Mouse (Mus musculus) MEL (cell line): ENCODE measurements around the gene Mob3c. TPM values are rescaled to one million over a fixed set of nuclear protein-coding genes. Genes with fewer than 3 reads are reported as not detected.

ENCODE experiments used
- DNase-seq: peaks from one replicate; pipeline ENCODE4 v3.0.0; 2011; ENCODE audit warnings: low read depth, low spot score
- H3K27ac ChIP-seq: 2 replicates; pipeline ENCODE4 v1.5.1; 2012; ENCODE audit warnings: low read depth, mild to moderate bottlenecking, control low read depth, low read length, moderate library complexity; ENCODE audit not compliant: control insufficient read depth
- H3K27me3 ChIP-seq, 2 experiments: fragments of 150-350 bp in 1 of 2; sonication (generic) in 1 of 2; 2 replicates each; pipeline ENCODE4 v1.6.1; 2012; ENCODE audit warnings: low read length in 2 of 2, mild to moderate bottlenecking in 2 of 2, improper control_type of control experiment in 1 of 2, moderate library complexity in 1 of 2; ENCODE audit not compliant: insufficient read depth in 2 of 2, control insufficient read depth in 1 of 2
- H3K36me3 ChIP-seq, 2 experiments: 2 replicates each; pipeline ENCODE4 v1.6.1; 2012 to 2014; ENCODE audit warnings: low read length in 2 of 2, improper control_type of control experiment in 1 of 2, inconsistent platforms in 1 of 2, mild to moderate bottlenecking in 1 of 2; ENCODE audit not compliant: insufficient read depth in 2 of 2, control insufficient read depth in 1 of 2
- H3K4me1 ChIP-seq, 2 experiments: fragments of 150-350 bp in 1 of 2; sonication (generic) in 1 of 2; 2 replicates each; pipeline ENCODE4 v1.6.1; 2012; ENCODE audit warnings: low read length in 2 of 2, improper control_type of control experiment in 1 of 2, mild to moderate bottlenecking in 1 of 2; ENCODE audit not compliant: insufficient read depth in 2 of 2, control insufficient read depth in 1 of 2
- H3K4me3 ChIP-seq, 2 experiments: fragments of 150-350 bp in 1 of 2; sonication (generic) in 1 of 2; 2 replicates each; pipeline ENCODE4 v1.5.1; 2012; ENCODE audit warnings: low read depth in 2 of 2, low read length in 2 of 2, mild to moderate bottlenecking in 2 of 2, moderate library complexity in 2 of 2, control low read depth in 1 of 2, improper control_type of control experiment in 1 of 2; ENCODE audit not compliant: control insufficient read depth in 1 of 2, insufficient read depth in 1 of 2
- H3K79me2 ChIP-seq: 2 replicates; pipeline ENCODE4 v1.6.1; 2012; ENCODE audit warnings: mild to moderate bottlenecking, low read length, moderate library complexity; ENCODE audit not compliant: control insufficient read depth, poor library complexity, insufficient read depth
- H3K9ac ChIP-seq: 2 replicates; pipeline ENCODE4 v1.6.1; 2012; ENCODE audit warnings: low read depth, mild to moderate bottlenecking, control low read depth, low read length, moderate library complexity; ENCODE audit not compliant: control insufficient read depth, poor library complexity, severe bottlenecking
- H3K9me3 ChIP-seq: fragments of 150-350 bp; sonication (generic); replicated peaks from 2 replicates; pipeline ENCODE4 v1.6.1; 2012; ENCODE audit warnings: mild to moderate bottlenecking, low read length, improper control_type of control experiment, moderate library complexity; ENCODE audit not compliant: insufficient read depth
- BHLHE40 ChIP-seq: IDR thresholded peaks from 2 replicates; pipeline ENCODE4 v1.6.1; 2012; ENCODE audit warnings: low read depth, mild to moderate bottlenecking, inconsistent platforms, low read length, improper control_type of control experiment, borderline replicate concordance
- CHD1 ChIP-seq: IDR thresholded peaks from 2 replicates; pipeline ENCODE4 v1.6.1; 2012; ENCODE audit warnings: low read depth, mild to moderate bottlenecking, inconsistent platforms, low read length, improper control_type of control experiment
- E2F4 ChIP-seq: IDR thresholded peaks from 2 replicates; pipeline ENCODE4 v1.6.1; 2011; ENCODE audit warnings: low read depth, low read length, improper control_type of control experiment, borderline replicate concordance
- EP300 ChIP-seq, 2 experiments: IDR thresholded peaks; 2 replicates each; pipeline ENCODE4 v1.6.1; 2011; ENCODE audit warnings: improper control_type of control experiment in 2 of 2, low read length in 2 of 2, low read depth in 1 of 2, mild to moderate bottlenecking in 1 of 2
- ETS1 ChIP-seq: IDR thresholded peaks from 2 replicates; pipeline ENCODE4 v1.6.1; 2012; ENCODE audit warnings: low read depth, mild to moderate bottlenecking, inconsistent platforms, low read length, improper control_type of control experiment, moderate library complexity
- GABPA ChIP-seq: IDR thresholded peaks from 2 replicates; pipeline ENCODE4 v1.6.1; 2012; ENCODE audit warnings: low read depth, mild to moderate bottlenecking, inconsistent platforms, low read length, improper control_type of control experiment, moderate library complexity
- GATA1 ChIP-seq: IDR thresholded peaks from 2 replicates; pipeline ENCODE4 v1.6.1; 2011; ENCODE audit warnings: low read depth, low read length, improper control_type of control experiment
- JUND ChIP-seq: IDR thresholded peaks from 2 replicates; pipeline ENCODE4 v1.6.1; 2011; ENCODE audit warnings: low read depth, mild to moderate bottlenecking, improper control_type of control experiment, low read length
- MAFK ChIP-seq: IDR thresholded peaks from 2 replicates; pipeline ENCODE4 v1.6.1; 2011; ENCODE audit warnings: low read depth, mild to moderate bottlenecking, low read length, improper control_type of control experiment, borderline replicate concordance
- MAX ChIP-seq: IDR thresholded peaks from 2 replicates; pipeline ENCODE4 v1.6.1; 2011; ENCODE audit warnings: low read length, improper control_type of control experiment
- MAZ ChIP-seq: IDR thresholded peaks from 2 replicates; pipeline ENCODE4 v1.6.1; 2012; ENCODE audit warnings: low read depth, mild to moderate bottlenecking, inconsistent platforms, low read length, improper control_type of control experiment
- MEF2A ChIP-seq: IDR thresholded peaks from 2 replicates; pipeline ENCODE4 v1.6.1; 2014; ENCODE audit warnings: low read depth, mild to moderate bottlenecking, inconsistent platforms, low read length, improper control_type of control experiment; ENCODE audit not compliant: poor library complexity, insufficient replicate concordance, severe bottlenecking; ENCODE audit errors: extremely low read depth
- MXI1 ChIP-seq: IDR thresholded peaks from 2 replicates; pipeline ENCODE4 v1.6.1; 2011; ENCODE audit warnings: mild to moderate bottlenecking, low read depth, low read length, improper control_type of control experiment
- MYB ChIP-seq: IDR thresholded peaks from 2 replicates; pipeline ENCODE4 v1.6.1; 2011; ENCODE audit warnings: mild to moderate bottlenecking, low read depth, low read length, improper control_type of control experiment
- MYC ChIP-seq: IDR thresholded peaks from 2 replicates; pipeline ENCODE4 v1.6.1; 2011; ENCODE audit warnings: low read depth, mild to moderate bottlenecking, low read length, improper control_type of control experiment, moderate library complexity
- POLR2A ChIP-seq, 2 experiments: IDR thresholded peaks; 2 replicates each; pipeline ENCODE4 v1.6.1; 2011 to 2012; ENCODE audit warnings: low read length in 2 of 2, mild to moderate bottlenecking in 2 of 2, control low read depth in 1 of 2, improper control_type of control experiment in 1 of 2, low read depth in 1 of 2, moderate library complexity in 1 of 2; ENCODE audit not compliant: control insufficient read depth in 1 of 2, insufficient read depth in 1 of 2, poor library complexity in 1 of 2
- POLR2AphosphoS2 ChIP-seq: IDR thresholded peaks from 2 replicates; pipeline ENCODE4 v1.6.1; 2011; ENCODE audit warnings: low read length, improper control_type of control experiment
- POLR2AphosphoS5 ChIP-seq: IDR thresholded peaks from 2 replicates; pipeline ENCODE4 v1.6.1; 2012; ENCODE audit warnings: low read depth, borderline replicate concordance, mild to moderate bottlenecking, inconsistent platforms, low read length, moderate library complexity, mixed read lengths
- RAD21 ChIP-seq: IDR thresholded peaks from 2 replicates; pipeline ENCODE4 v1.6.1; 2011; ENCODE audit warnings: mild to moderate bottlenecking, low read depth, low read length, improper control_type of control experiment
- RCOR1 ChIP-seq: IDR thresholded peaks from 2 replicates; pipeline ENCODE4 v1.6.1; 2012; ENCODE audit warnings: low read depth, mild to moderate bottlenecking, inconsistent platforms, low read length, improper control_type of control experiment
- SIN3A ChIP-seq: IDR thresholded peaks from 2 replicates; pipeline ENCODE4 v1.6.1; 2012; ENCODE audit warnings: low read length, improper control_type of control experiment, inconsistent platforms
- SMC3 ChIP-seq: IDR thresholded peaks from 2 replicates; pipeline ENCODE4 v1.6.1; 2011; ENCODE audit warnings: low read depth, low read length, improper control_type of control experiment
- TAL1 ChIP-seq: IDR thresholded peaks from 2 replicates; pipeline ENCODE4 v1.6.1; 2012; ENCODE audit warnings: mild to moderate bottlenecking, inconsistent platforms, low read length, moderate library complexity, mixed read lengths
- TBP ChIP-seq: IDR thresholded peaks from 2 replicates; pipeline ENCODE4 v1.8.0; 2011; ENCODE audit warnings: low read depth, low read length, improper control_type of control experiment
- TCF12 ChIP-seq: IDR thresholded peaks from 2 replicates; pipeline ENCODE4 v1.6.1; 2014; ENCODE audit warnings: low read depth, mild to moderate bottlenecking, inconsistent platforms, low read length, improper control_type of control experiment, moderate library complexity
- USF2 ChIP-seq, 2 experiments: IDR thresholded peaks; 2 replicates each; pipeline ENCODE4 v1.6.1; 2011 to 2012; ENCODE audit warnings: improper control_type of control experiment in 2 of 2, low read length in 2 of 2, borderline replicate concordance in 1 of 2, inconsistent platforms in 1 of 2, low read depth in 1 of 2, mild to moderate bottlenecking in 1 of 2; ENCODE audit not compliant: insufficient read depth in 1 of 2
- ZC3H11A ChIP-seq: IDR thresholded peaks from 2 replicates; pipeline ENCODE4 v1.6.1; 2012; ENCODE audit warnings: low read depth, mild to moderate bottlenecking, inconsistent platforms, low read length, improper control_type of control experiment
- ZKSCAN1 ChIP-seq: IDR thresholded peaks from 2 replicates; pipeline ENCODE4 v1.6.1; 2012; ENCODE audit warnings: low read depth, mild to moderate bottlenecking, inconsistent platforms, low read length, improper control_type of control experiment, moderate library complexity
- polyA plus RNA-seq, 2 experiments: library from polyadenylated mRNA; stranded (reverse) in 1 of 2; unstranded in 1 of 2; fragments of >175 nt in 1 of 2; fragments of >200 nt in 1 of 2; gene quantifications; 2 replicates each; pipeline versions ENCODE4 v1.2.1 to v1.2.4; 2012; ENCODE audit warnings: low replicate concordance in 2 of 2, low read depth in 1 of 2; ENCODE audit not compliant: insufficient read length in 2 of 2, insufficient read depth in 1 of 2, missing spikeins in 1 of 2
- total RNA-seq: library from RNA; depleted of rRNA; stranded (reverse); fragments of 300-350 nt; gene quantifications from 2 replicates; pipeline ENCODE4 v1.2.3, GENCODE M21; 2012

Mob3c gene
- total and polyA plus RNA-seq, 3 experiments, result 9.5 to 17.7 TPM; not detected in 1

GRCm38 (mm10) chr4:115856282-115856681, 28.4 kb downstream of the Mob3c start:
- Histone ChIP-seq H3K27ac (peak overlapping the region; percentile 68), H3K4me3 (no peak overlapping the region), H3K9ac (0 out of 2 replicates have a peak overlapping the region, but pooled peaks have one; percentile 1), H3K36me3 (peaks cover 6 to 28% of the 10 kb centered on the region in 2 experiments), H3K9me3 (no peaks in the 10 kb centered on the region), H3K27me3 (no peaks in the 10 kb centered on the region), H3K79me2 (no peaks in the 10 kb centered on the region), H3K4me1 (peaks cover 23 to 37% of the 10 kb centered on the region in 2 experiments)
- peak; percentile 49 for DNase-seq
- TF ChIP-seq ETS1, result peak; percentile 71
- no peak for TF ChIP-seq MAX
- no peak for TF ChIP-seq POLR2AphosphoS2
- TF ChIP-seq MEF2A, result no peak
- TF ChIP-seq TAL1, result peak; percentile 54
- TF ChIP-seq CHD1, result no peak
- peak; percentile 73; the same call in 1 of the 2 replicates for TF ChIP-seq TCF12
- peak; percentile 85 for TF ChIP-seq TBP
- TF ChIP-seq MYC, result no peak
- TF ChIP-seq RCOR1, result peak; percentile 84
- peak; percentile 77; the same call in 1 of the 2 replicates for TF ChIP-seq MAZ
- peak; percentile 53 to 73; a peak in 3 of 4 replicates for TF ChIP-seq EP300 (IDR thresholded peaks at IDR 0.05; ENCODE audit: low read depth in 1 of 2, low read length in 2 of 2)
- TF ChIP-seq RAD21, result no peak
- no peak for TF ChIP-seq MYB
- TF ChIP-seq GATA1, result peak; percentile 79

GRCm38 (mm10) chr4:115857293-115857883, 29.5 kb downstream of the Mob3c start:
- Histone ChIP-seq H3K79me2 (no peaks in the 10 kb centered on the region), H3K27me3 (no peaks in the 10 kb centered on the region), H3K36me3 (peaks cover 8 to 28% of the 10 kb centered on the region in 2 experiments), H3K4me3 (no peak overlapping the region), H3K9me3 (no peaks in the 10 kb centered on the region), H3K4me1 (peaks cover 23 to 37% of the 10 kb centered on the region in 2 experiments), H3K9ac (peak overlapping the region; percentile 5; the same call in 1 of the 2 replicates), H3K27ac (peak overlapping the region; percentile 68)
- DNase-seq, result peak; percentile 83
- no peak for TF ChIP-seq GABPA
- no peak for TF ChIP-seq ZC3H11A
- TF ChIP-seq SIN3A, result peak; percentile 38; the same call in 1 of the 2 replicates
- peak; percentile 92 for TF ChIP-seq ETS1
- no peak for TF ChIP-seq MAFK
- TF ChIP-seq TCF12, result peak; percentile 81
- no peak for TF ChIP-seq POLR2AphosphoS5
- 0 out of 2 replicates have a peak, but pooled peaks have one; percentile 19 for TF ChIP-seq GATA1
- TF ChIP-seq MAZ, result no peak
- TF ChIP-seq BHLHE40, result no peak
- no peak for TF ChIP-seq TBP
- TF ChIP-seq TAL1, result no peak; the same call in 1 of the 2 replicates
- no peak for TF ChIP-seq POLR2A (IDR thresholded peaks at IDR 0.05; ENCODE audit: control insufficient read depth in 1 of 2, insufficient read depth in 1 of 2, low read depth in 1 of 2, low read length in 2 of 2, poor library complexity in 1 of 2)
- TF ChIP-seq ZKSCAN1, result no peak
- no peak for TF ChIP-seq MYB
- no peak; the same call in 1 of the 2 replicates for TF ChIP-seq MXI1
- TF ChIP-seq SMC3, result no peak
- TF ChIP-seq RCOR1, result peak; percentile 37; the same call in 1 of the 2 replicates
- TF ChIP-seq JUND, result 0 out of 2 replicates have a peak, but pooled peaks have one; percentile 12
- no peak for TF ChIP-seq MAX
- peak; percentile 35 to 72; a peak in 2 of 4 replicates for TF ChIP-seq EP300 (IDR thresholded peaks at IDR 0.05; ENCODE audit: low read depth in 1 of 2, low read length in 2 of 2)
- TF ChIP-seq USF2 (IDR thresholded peaks at IDR 0.05; ENCODE audit: borderline replicate concordance in 1 of 2, insufficient read depth in 1 of 2, low read depth in 1 of 2, low read length in 2 of 2), result no peak
- TF ChIP-seq MYC, result no peak
- no peak for TF ChIP-seq E2F4
